Mouse (Mus musculus) neural tube, embryonic 14.5 days (tissue): ENCODE measurements around the gene Arvcf. TPM values are rescaled to one million over a fixed set of nuclear protein-coding genes. Genes with fewer than 3 reads are reported as not detected.

Experiments used
- microRNA counts: library from miRNA; unstranded; fragments of <30 nt; microRNA quantifications from one replicate; lab custom pipeline; 2016
- microRNA-seq: library from miRNA; unstranded; fragments of <30 nt; microRNA quantifications from one replicate; pipeline ENCODE4, GENCODE M21; 2016
- polyA plus RNA-seq: library from polyadenylated mRNA; unstranded; fragments of >200 nt; fragmentation: Nextera tagmentation; extraction: Ambion mirVana; gene quantifications from 2 replicates; pipeline ENCODE4 v1.2.1, GENCODE M21; 2014

The Arvcf gene
- polyA plus RNA-seq, 1 experiment from 2014 or later: 60.2 TPM

MicroRNA genes within 50 kb of the gene (microRNA counts, 519-probe panel; counts per million panel counts)
- microRNA mmu-miR-185 (lab: Ali Mortazavi, UCI): 3,922 counts per million, percentile 40 among the panel's probes with 10 or more counts

Small RNA genes lying within 50 kb of the gene (microRNA-seq; reads per million reads assigned to microRNA genes)
- gene Gm26219: not detected
- 403 reads per million, percentile 66 among the genes with 10 or more reads in this experiment for gene Mir185

Other genes starting within 250 kb of the Arvcf start
- 27.4 and 36.4 TPM in 2 replicates for gene Rtn4r, start 220.5 kb upstream of the Arvcf start, polyA plus RNA-seq
- not detected in 2 replicates for gene Ccdc188, start 130.3 kb upstream of the Arvcf start, polyA plus RNA-seq
- gene Zdhhc8, start 113.0 kb upstream of the Arvcf start, polyA plus RNA-seq: 12.2 and 13.9 TPM in 2 replicates
- gene Trmt2a, start 99.5 kb upstream of the Arvcf start, polyA plus RNA-seq: 78.4 and 81.5 TPM in 2 replicates
- 400 and 407 TPM in 2 replicates for gene Ranbp1, start 99.5 kb upstream of the Arvcf start, polyA plus RNA-seq
- gene Gm49776, start 89.9 kb upstream of the Arvcf start, polyA plus RNA-seq: not detected in 2 replicates
- 40.8 and 42.1 TPM in 2 replicates for gene Dgcr8, start 58.9 kb upstream of the Arvcf start, polyA plus RNA-seq
- 99.8 and 114 TPM in 2 replicates for gene Tango2, start 79 bp upstream of the Arvcf start, polyA plus RNA-seq
- 21.3 and 25.4 TPM in 2 replicates for gene Txnrd2, start 78.2 kb downstream of the Arvcf start, polyA plus RNA-seq
- gene Comt, start 78.7 kb downstream of the Arvcf start, polyA plus RNA-seq: 102 and 103 TPM in 2 replicates
- 12.5 and 15.7 TPM in 2 replicates for gene Gnb1l, start 150.5 kb downstream of the Arvcf start, polyA plus RNA-seq
- 3.3 and 3.4 TPM in 2 replicates for gene Rtl10, start 150.7 kb downstream of the Arvcf start, polyA plus RNA-seq
- gene Tbx1, start 242.5 kb downstream of the Arvcf start, polyA plus RNA-seq: 0.64 and 1.5 TPM in 2 replicates